Comparison of ENCODE assay signal across 8 mouse cellular contexts in the genomic region with DNA sequence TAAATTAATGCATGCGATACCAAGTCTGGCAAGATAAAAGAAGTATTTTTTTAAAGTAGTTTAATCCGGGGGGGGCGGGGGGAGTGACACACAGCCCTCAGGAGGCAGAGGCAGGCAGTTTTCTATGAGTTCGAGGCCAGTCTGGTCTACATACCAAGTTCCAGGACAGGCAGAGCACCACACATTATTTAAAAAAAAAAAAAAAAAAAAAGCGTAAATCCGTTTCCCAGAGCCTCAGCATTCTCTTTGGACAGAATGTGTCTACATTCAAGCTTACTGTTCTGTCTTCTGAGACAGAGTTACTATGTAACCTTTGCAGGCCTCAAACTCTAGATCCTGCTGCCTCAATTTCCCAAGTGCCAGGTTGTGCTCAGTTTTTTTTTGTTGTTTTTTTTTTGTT. TPM values are rescaled to one million over a fixed set of nuclear protein-coding genes. Genes with fewer than 3 reads are reported as not detected.
A peak's percentile ranks its signal among the peaks of the same experiment; 100 is the strongest.
DNase-seq lines count a peak whose midpoint lies in the region; ATAC-seq lines count a peak whose summit lies in the region.

No protein-coding gene starts in this region.

- H3K36me3 ChIP-seq in kidney, embryonic 14.5 days (ENCODE audit: control insufficient read depth, insufficient read depth, low read length), result peaks cover 5% of the 10 kb centered on the region
- no peaks in the 10 kb centered on the region for H3K36me3 ChIP-seq in hindbrain, embryonic 15.5 days
- no peaks in the 10 kb centered on the region for H3K36me3 ChIP-seq in midbrain, embryonic 14.5 days (ENCODE audit: control insufficient read depth, insufficient read depth, low read length)

- H3K9me3 ChIP-seq in kidney, embryonic 14.5 days (ENCODE audit: control insufficient read depth, low read length), result no peaks in the 10 kb centered on the region
- H3K9me3 ChIP-seq in hindbrain, embryonic 15.5 days, result no peaks in the 10 kb centered on the region
- no peaks in the 10 kb centered on the region for H3K9me3 ChIP-seq in midbrain, embryonic 14.5 days (ENCODE audit: control insufficient read depth, low read length)

- peak overlapping the region; percentile 92 for H3K4me2 ChIP-seq in kidney, embryonic 14.5 days (replicated peaks; ENCODE audit: low read depth, low read length)
- peak overlapping the region; percentile 89 for H3K4me2 ChIP-seq in hindbrain, embryonic 15.5 days
- H3K4me2 ChIP-seq in midbrain, embryonic 14.5 days (ENCODE audit: low read length), result peak overlapping the region; percentile 81

- H3K4me3 ChIP-seq in kidney, embryonic 14.5 days (ENCODE audit: low read length), result peak overlapping the region; percentile 84
- H3K4me3 ChIP-seq in brown adipose tissue, adult 24 weeks (ENCODE audit: insufficient read depth, low read depth, low read length), result peak overlapping the region; percentile 83
- peak overlapping the region; percentile 50 for H3K4me3 ChIP-seq in hindbrain, embryonic 15.5 days
- H3K4me3 ChIP-seq in midbrain, embryonic 14.5 days (replicated peaks; ENCODE audit: low read depth, low read length), result peak overlapping the region; percentile 47

- peaks cover 8% of the 10 kb centered on the region; the same call in 1 of the 2 replicates for H3K4me1 ChIP-seq in kidney, embryonic 14.5 days (ENCODE audit: control insufficient read depth, insufficient read depth, low read length)
- H3K4me1 ChIP-seq in brown adipose tissue, adult 24 weeks (ENCODE audit: control insufficient read depth, insufficient read depth, insufficient read length, low read length), result no peaks in the 10 kb centered on the region
- peaks cover 17% of the 10 kb centered on the region for H3K4me1 ChIP-seq in hindbrain, embryonic 15.5 days (replicated peaks)
- H3K4me1 ChIP-seq in midbrain, embryonic 14.5 days (ENCODE audit: control insufficient read depth, insufficient read depth, low read length), result peaks cover 5% of the 10 kb centered on the region

- no peak for DNase-seq in kidney, adult 11 months
- DNase-seq in midbrain, embryonic 14.5 days, result peak; percentile 4
- DNase-seq in yolk sac, embryonic 10.5 days (ENCODE audit: low spot score), result no peak
- no peak for DNase-seq in adrenal gland, adult (ENCODE audit: inconsistent age in 2 of 2, low spot score in 1 of 2)
- no peak for DNase-seq in cerebellum, adult 18-20 months

- H3K27ac ChIP-seq in kidney, embryonic 14.5 days (ENCODE audit: low read depth, low read length), result 0 out of 2 replicates have a peak overlapping the region, but pooled peaks have one; percentile 6
- peak overlapping the region; percentile 43; the same call in 1 of the 2 replicates for H3K27ac ChIP-seq in brown adipose tissue, adult 24 weeks (replicated peaks; ENCODE audit: low read depth, low read length)
- peak overlapping the region; percentile 37; the same call in 1 of the 2 replicates for H3K27ac ChIP-seq in hindbrain, embryonic 15.5 days (replicated peaks)
- H3K27ac ChIP-seq in midbrain, embryonic 14.5 days (replicated peaks; ENCODE audit: low read depth, low read length), result 0 out of 2 replicates have a peak overlapping the region, but pooled peaks have one; percentile 42

- ATAC-seq in kidney, embryonic 14.5 days (ENCODE audit: low FRiP score, low TSS enrichment), result 0 out of 2 replicates have a peak, but pooled peaks have one; percentile 10
- ATAC-seq in hindbrain, embryonic 15.5 days (ENCODE audit: low FRiP score, low read depth), result no peak
- ATAC-seq in midbrain, embryonic 14.5 days (ENCODE audit: low FRiP score, low TSS enrichment), result 0 out of 2 replicates have a peak, but pooled peaks have one; percentile 6

- 0 out of 2 replicates have a peak, but pooled peaks cover 6% of the 10 kb centered on the region for H3K27me3 ChIP-seq in kidney, embryonic 14.5 days (ENCODE audit: control insufficient read depth, insufficient read depth, low read length)
- H3K27me3 ChIP-seq in hindbrain, embryonic 15.5 days, result 0 out of 2 replicates have a peak, but pooled peaks cover 3% of the 10 kb centered on the region
- no peaks in the 10 kb centered on the region for H3K27me3 ChIP-seq in midbrain, embryonic 14.5 days (ENCODE audit: control insufficient read depth, insufficient read depth, low read length)

- 58% methylated on average over 6 of the region's 6 CpGs for WGBS in kidney, embryonic 14.5 days
- WGBS in hindbrain, embryonic 15.5 days, result 53% methylated on average over 6 of the region's 6 CpGs
- 52% methylated on average over 6 of the region's 6 CpGs for WGBS in midbrain, embryonic 14.5 days

- H3K9ac ChIP-seq in kidney, embryonic 14.5 days (ENCODE audit: low read depth, low read length), result 0 out of 2 replicates have a peak overlapping the region, but pooled peaks have one; percentile 70
- no peak overlapping the region for H3K9ac ChIP-seq in hindbrain, embryonic 15.5 days
- H3K9ac ChIP-seq in midbrain, embryonic 14.5 days (replicated peaks; ENCODE audit: low read length), result peak overlapping the region; percentile 53; the same call in 1 of the 2 replicates

RNA-seq across cellular contexts. Expression of a gene that starts 0.5 kb away (rescaled TPM):
- polyA plus RNA-seq in kidney, embryonic 14.5 days (2014; fragmentation: Nextera tagmentation; extraction: Ambion mirVana), result 31.1 and 34.8 TPM in 2 replicates
- polyA plus RNA-seq in brown adipose tissue, adult 24 weeks (2012; ENCODE audit: insufficient read depth, insufficient read length, missing spikeins), result 7.8 and 10.0 TPM in 2 replicates
- polyA plus RNA-seq in hindbrain, embryonic 15.5 days (2015; fragmentation: Nextera tagmentation; extraction: Ambion mirVana), result 20.6 and 21.0 TPM in 2 replicates
- polyA plus RNA-seq in midbrain, embryonic 14.5 days (2014; fragmentation: Nextera tagmentation; extraction: Ambion mirVana), result 15.1 and 16.8 TPM in 2 replicates

RNA-seq across cellular contexts. Expression of a gene that starts 13.5 kb away (rescaled TPM):
- polyA plus RNA-seq in kidney, embryonic 14.5 days (2014; fragmentation: Nextera tagmentation; extraction: Ambion mirVana), result not detected in 2 replicates
- not detected in 2 replicates for polyA plus RNA-seq in brown adipose tissue, adult 24 weeks (2012; ENCODE audit: insufficient read depth, insufficient read length, missing spikeins)
- polyA plus RNA-seq in hindbrain, embryonic 15.5 days (2015; fragmentation: Nextera tagmentation; extraction: Ambion mirVana), result 0.12 TPM in 1 of 2 replicates, not detected in the other
- polyA plus RNA-seq in midbrain, embryonic 14.5 days (2014; fragmentation: Nextera tagmentation; extraction: Ambion mirVana), result 0.12 and 0.17 TPM in 2 replicates

RNA-seq across cellular contexts. Expression of a gene that starts 17.9 kb away (rescaled TPM):
- 0.89 and 1.1 TPM in 2 replicates for polyA plus RNA-seq in kidney, embryonic 14.5 days (2014; fragmentation: Nextera tagmentation; extraction: Ambion mirVana)
- 0.87 TPM in 1 of 2 replicates, not detected in the other for polyA plus RNA-seq in brown adipose tissue, adult 24 weeks (2012; ENCODE audit: insufficient read depth, insufficient read length, missing spikeins)
- polyA plus RNA-seq in hindbrain, embryonic 15.5 days (2015; fragmentation: Nextera tagmentation; extraction: Ambion mirVana), result 2.0 and 2.2 TPM in 2 replicates
- 0.70 and 1.3 TPM in 2 replicates for polyA plus RNA-seq in midbrain, embryonic 14.5 days (2014; fragmentation: Nextera tagmentation; extraction: Ambion mirVana)

RNA-seq across cellular contexts. Expression of a gene that starts 19.7 kb away (rescaled TPM):
- polyA plus RNA-seq in kidney, embryonic 14.5 days (2014; fragmentation: Nextera tagmentation; extraction: Ambion mirVana), result 47.8 and 68.2 TPM in 2 replicates
- polyA plus RNA-seq in brown adipose tissue, adult 24 weeks (2012; ENCODE audit: insufficient read depth, insufficient read length, missing spikeins), result 3.6 and 5.3 TPM in 2 replicates
- 22.4 and 23.3 TPM in 2 replicates for polyA plus RNA-seq in hindbrain, embryonic 15.5 days (2015; fragmentation: Nextera tagmentation; extraction: Ambion mirVana)
- 13.5 and 19.5 TPM in 2 replicates for polyA plus RNA-seq in midbrain, embryonic 14.5 days (2014; fragmentation: Nextera tagmentation; extraction: Ambion mirVana)

RNA-seq across cellular contexts. Expression of a gene that starts 32.1 kb away (rescaled TPM):
- polyA plus RNA-seq in kidney, embryonic 14.5 days (2014; fragmentation: Nextera tagmentation; extraction: Ambion mirVana), result 35.6 and 36.0 TPM in 2 replicates
- 93.3 and 95.4 TPM in 2 replicates for polyA plus RNA-seq in brown adipose tissue, adult 24 weeks (2012; ENCODE audit: insufficient read depth, insufficient read length, missing spikeins)
- 10.2 and 10.3 TPM in 2 replicates for polyA plus RNA-seq in hindbrain, embryonic 15.5 days (2015; fragmentation: Nextera tagmentation; extraction: Ambion mirVana)
- polyA plus RNA-seq in midbrain, embryonic 14.5 days (2014; fragmentation: Nextera tagmentation; extraction: Ambion mirVana), result 5.0 and 7.1 TPM in 2 replicates
